Mouse (Mus musculus): ENCODE measurements around the gene Olfr288.

Gene Olfr288

GRCm38 (mm10) chr15:98165525-98165924 is 29.8 kb downstream of the Olfr288 start, which contains the start of gene Asb8:
Gene Asb8, minus strand, starts transcription at chr15:98165625.
- DNase-seq = no peak

GRCm38 (mm10) chr15:98162561-98162960 is 32.8 kb downstream of the Olfr288 start:
- DNase-seq = no peak

- no peak for DNase-seq
Measured at GRCm38 (mm10) chr15:98161026-98161805, 34.1 kb downstream of the Olfr288 start.

- DNase-seq = no peak
Measured at GRCm38 (mm10) chr15:98157253-98157652, 38.1 kb downstream of the Olfr288 start.

GRCm38 (mm10) chr15:98155944-98156343 is 39.4 kb downstream of the Olfr288 start:
- no peak for DNase-seq

- no peak for DNase-seq
Measured at GRCm38 (mm10) chr15:98155272-98155671, 40.1 kb downstream of the Olfr288 start.

GRCm38 (mm10) chr15:98154631-98155030 is 40.7 kb downstream of the Olfr288 start:
- DNase-seq = no peak

GRCm38 (mm10) chr15:98154146-98154545 is 41.2 kb downstream of the Olfr288 start:
- DNase-seq = no peak

GRCm38 (mm10) chr15:98153625-98154024 is 41.7 kb downstream of the Olfr288 start:
- no peak for DNase-seq

- no peak for DNase-seq
Measured at GRCm38 (mm10) chr15:98152916-98153315, 42.4 kb downstream of the Olfr288 start.

GRCm38 (mm10) chr15:98149166-98149602 is 46.2 kb downstream of the Olfr288 start:
- no peak for DNase-seq

- peak; percentile 58 for DNase-seq
Measured at GRCm38 (mm10) chr15:98148356-98148755, 47.0 kb downstream of the Olfr288 start.

GRCm38 (mm10) chr15:98145559-98146181 is 49.7 kb downstream of the Olfr288 start:
- DNase-seq = peak; percentile 90

- no peak for DNase-seq
Measured at GRCm38 (mm10) chr15:98144861-98145507, 50.4 kb downstream of the Olfr288 start.

- no peak for DNase-seq
Measured at GRCm38 (mm10) chr15:98142515-98142914, 52.8 kb downstream of the Olfr288 start.

GRCm38 (mm10) chr15:98140809-98141208 is 54.5 kb downstream of the Olfr288 start:
- DNase-seq = no peak

GRCm38 (mm10) chr15:98139763-98140162 is 55.6 kb downstream of the Olfr288 start:
- DNase-seq = no peak

GRCm38 (mm10) chr15:98136871-98137270 is 58.5 kb downstream of the Olfr288 start:
- no peak for DNase-seq

Measured in cerebellum, adult 11 months (tissue).